Mouse (Mus musculus) embryonic facial prominence, embryonic 15.5 days (tissue): ENCODE results near the gene Megf9. TPM values are rescaled to one million over a fixed set of nuclear protein-coding genes. Genes with fewer than 3 reads are reported as not detected.

ENCODE experiments used
- ATAC-seq: fragments of 200-750 bp; cut with Nextera tagmentation; 2 replicates; pipeline ENCODE4 v1.8.0; 2017; ENCODE audit warnings: low read depth, moderate TSS enrichment; ENCODE audit not compliant: insufficient number of reproducible peaks, low FRiP score, low TSS enrichment
- H3K27ac ChIP-seq: fragments of 300-500 bp; sonication (generic); replicated peaks from 2 replicates; pipeline ENCODE4 v1.5.1; 2015; ENCODE audit warnings: mild to moderate bottlenecking, inconsistent platforms
- H3K27me3 ChIP-seq: fragments of 300-500 bp; sonication (generic); 2 replicates; pipeline ENCODE4 v1.6.1; 2015; ENCODE audit warnings: inconsistent platforms
- H3K36me3 ChIP-seq: fragments of 300-500 bp; sonication (generic); 2 replicates; pipeline ENCODE4 v1.6.1; 2015; ENCODE audit warnings: mild to moderate bottlenecking, inconsistent platforms
- H3K4me1 ChIP-seq: fragments of 300-500 bp; sonication (generic); 2 replicates; pipeline ENCODE4 v1.6.1; 2015; ENCODE audit warnings: inconsistent platforms
- H3K4me2 ChIP-seq: fragments of 300-500 bp; sonication (generic); replicated peaks from 2 replicates; pipeline ENCODE4 v1.6.1; 2015; ENCODE audit warnings: mild to moderate bottlenecking, inconsistent platforms
- H3K4me3 ChIP-seq: fragments of 300-500 bp; sonication (generic); replicated peaks from 2 replicates; pipeline ENCODE4 v1.5.1; 2015; ENCODE audit warnings: mild to moderate bottlenecking, inconsistent platforms
- H3K9ac ChIP-seq: fragments of 300-500 bp; sonication (generic); 2 replicates; pipeline ENCODE4 v1.6.1; 2015; ENCODE audit warnings: inconsistent platforms
- H3K9me3 ChIP-seq: fragments of 300-500 bp; sonication (generic); replicated peaks from 2 replicates; pipeline ENCODE4 v1.6.1; 2016; ENCODE audit warnings: inconsistent platforms
- WGBS: fragments of 180-500 bp; shearing (Covaris S2); methylation state at CpG from one replicate; pipeline ENCODE4 v1.1.7; 2015; 5-methylcytosine and 5-hydroxymethylcytosine counted together
- polyA plus RNA-seq: library from polyadenylated mRNA; unstranded; fragments of >200 nt; fragmentation: Nextera tagmentation; extraction: Ambion mirVana; gene quantifications from 2 replicates; pipeline ENCODE4 v1.2.1, GENCODE M21; 2015

Gene Megf9
- polyA plus RNA-seq, 1 experiment from 2014 or later, result 14.0 TPM

- H3K9ac ChIP-seq, result no peak overlapping the region
- no peaks in the 10 kb centered on the region; the same call in 1 of the 2 replicates for H3K4me1 ChIP-seq
- WGBS, result 29% methylated on average over 2 of the region's 2 CpGs
- no peak for ATAC-seq
- no peaks in the 10 kb centered on the region for H3K36me3 ChIP-seq
- H3K9me3 ChIP-seq, result no peaks in the 10 kb centered on the region
- H3K27ac ChIP-seq, result no peak overlapping the region
- no peak overlapping the region for H3K4me3 ChIP-seq
- H3K4me2 ChIP-seq, result no peak overlapping the region
- H3K27me3 ChIP-seq, result no peaks in the 10 kb centered on the region
These were observed 7.6 kb upstream of the Megf9 start for GRCm38 (mm10) chr4:70542387-70542786.

GRCm38 (mm10) chr4:70540743-70541142, 5.9 kb upstream of the Megf9 start:
- H3K36me3 ChIP-seq, result no peaks in the 10 kb centered on the region

GRCm38 (mm10) chr4:70536661-70537580, 2.1 kb upstream of the Megf9 start:
- no peaks in the 10 kb centered on the region for H3K9me3 ChIP-seq
- H3K36me3 ChIP-seq, result no peaks in the 10 kb centered on the region
- H3K4me2 ChIP-seq, result no peak overlapping the region
- H3K4me3 ChIP-seq, result no peak overlapping the region
- H3K27ac ChIP-seq, result peak overlapping the region; percentile 92
- H3K27me3 ChIP-seq, result no peaks in the 10 kb centered on the region
- 29% methylated on average over 2 of the region's 2 CpGs for WGBS
- H3K9ac ChIP-seq, result no peak overlapping the region
- peaks cover 28% of the 10 kb centered on the region for H3K4me1 ChIP-seq
- ATAC-seq, result no peak

More at GRCm38 (mm10) chr4:70540743-70541142, 5.9 kb upstream of the Megf9 start:
- H3K27me3 ChIP-seq, result no peaks in the 10 kb centered on the region
- WGBS, result 58% methylated on average over 6 of the region's 6 CpGs
- H3K27ac ChIP-seq, result no peak overlapping the region
- H3K4me2 ChIP-seq, result no peak overlapping the region
- H3K4me3 ChIP-seq, result no peak overlapping the region
- no peaks in the 10 kb centered on the region for H3K9me3 ChIP-seq
- ATAC-seq, result no peak
- H3K9ac ChIP-seq, result no peak overlapping the region
- H3K4me1 ChIP-seq, result peaks cover 11% of the 10 kb centered on the region

- peak overlapping the region; percentile 66 for H3K9ac ChIP-seq
- ATAC-seq, result peak; percentile 16
- peak overlapping the region; percentile 92 for H3K27ac ChIP-seq
- H3K4me3 ChIP-seq, result peak overlapping the region; percentile 95
- H3K9me3 ChIP-seq, result no peaks in the 10 kb centered on the region
- no peaks in the 10 kb centered on the region for H3K36me3 ChIP-seq
- peaks cover 30% of the 10 kb centered on the region for H3K4me1 ChIP-seq
- 8% methylated on average over 7 of the region's 7 CpGs for WGBS
- H3K27me3 ChIP-seq, result no peaks in the 10 kb centered on the region
- peak overlapping the region; percentile 91 for H3K4me2 ChIP-seq
These were observed 1.0 kb upstream of the Megf9 start for GRCm38 (mm10) chr4:70535711-70536311.

- peak overlapping the region; percentile 92 for H3K27ac ChIP-seq
- under 1% methylated on average over 18 of the region's 18 CpGs for WGBS
- H3K36me3 ChIP-seq, result no peaks in the 10 kb centered on the region
- H3K4me2 ChIP-seq, result peak overlapping the region; percentile 91
- peaks cover 30% of the 10 kb centered on the region for H3K4me1 ChIP-seq
- no peaks in the 10 kb centered on the region for H3K9me3 ChIP-seq
- peak overlapping the region; percentile 66 for H3K9ac ChIP-seq
- ATAC-seq, result peak; percentile 50
- H3K4me3 ChIP-seq, result peak overlapping the region; percentile 95
- no peaks in the 10 kb centered on the region for H3K27me3 ChIP-seq
These were observed 494 bp upstream of the Megf9 start for GRCm38 (mm10) chr4:70535289-70535688.

- WGBS, result 0% methylated on average over 60 of the region's 66 CpGs
- ATAC-seq, result peak; percentile 37
These were observed 511 bp downstream of the Megf9 start for GRCm38 (mm10) chr4:70534078-70534890.

GRCm38 (mm10) chr4:70533056-70533805, 1.6 kb downstream of the Megf9 start:
- Histone ChIP-seq H3K9me3 (no peaks in the 10 kb centered on the region), H3K27me3 (no peaks in the 10 kb centered on the region), H3K4me2 (peak overlapping the region; percentile 91), H3K4me3 (peak overlapping the region; percentile 95), H3K9ac (no peak overlapping the region), H3K36me3 (no peaks in the 10 kb centered on the region), H3K27ac (0 out of 2 replicates have a peak overlapping the region, but pooled peaks have one; percentile 66), H3K4me1 (peaks cover 30% of the 10 kb centered on the region)
- no peak for ATAC-seq
- 28% methylated on average over 3 of the region's 3 CpGs for WGBS

More at GRCm38 (mm10) chr4:70534078-70534890, 511 bp downstream of the Megf9 start:
- peak overlapping the region; percentile 66 for H3K27ac ChIP-seq
- peaks cover 30% of the 10 kb centered on the region for H3K4me1 ChIP-seq
- no peaks in the 10 kb centered on the region for H3K36me3 ChIP-seq
- peak overlapping the region; percentile 95 for H3K4me3 ChIP-seq
- peak overlapping the region; percentile 91 for H3K4me2 ChIP-seq
- H3K27me3 ChIP-seq, result no peaks in the 10 kb centered on the region
- H3K9ac ChIP-seq, result peak overlapping the region; percentile 82
- H3K9me3 ChIP-seq, result no peaks in the 10 kb centered on the region

GRCm38 (mm10) chr4:70531021-70531420, 3.8 kb downstream of the Megf9 start:
- no peak overlapping the region for H3K4me2 ChIP-seq
- no peak for ATAC-seq
- no peaks in the 10 kb centered on the region for H3K9me3 ChIP-seq
- WGBS, result 73% methylated on average over 1 of the region's 1 CpGs
- H3K4me3 ChIP-seq, result no peak overlapping the region
- peaks cover 22% of the 10 kb centered on the region for H3K4me1 ChIP-seq
- H3K36me3 ChIP-seq, result no peaks in the 10 kb centered on the region
- no peak overlapping the region for H3K9ac ChIP-seq
- no peak overlapping the region for H3K27ac ChIP-seq
- H3K27me3 ChIP-seq, result no peaks in the 10 kb centered on the region

- H3K4me2 ChIP-seq, result no peak overlapping the region
- H3K36me3 ChIP-seq, result no peaks in the 10 kb centered on the region
- H3K27me3 ChIP-seq, result no peaks in the 10 kb centered on the region
- no peak overlapping the region for H3K4me3 ChIP-seq
- peaks cover 10% of the 10 kb centered on the region for H3K4me1 ChIP-seq
- 71% methylated on average over 3 of the region's 3 CpGs for WGBS
- no peak for ATAC-seq
- H3K27ac ChIP-seq, result no peak overlapping the region
- no peaks in the 10 kb centered on the region for H3K9me3 ChIP-seq
- no peak overlapping the region for H3K9ac ChIP-seq
These were observed 6.2 kb downstream of the Megf9 start for GRCm38 (mm10) chr4:70528622-70529021.

- no peak for ATAC-seq
These were observed 11.4 kb downstream of the Megf9 start for GRCm38 (mm10) chr4:70523346-70523745.

More at GRCm38 (mm10) chr4:70523346-70523745, 11.4 kb downstream of the Megf9 start:
- no peaks in the 10 kb centered on the region for H3K36me3 ChIP-seq
- no peaks in the 10 kb centered on the region for H3K9me3 ChIP-seq
- 48% methylated on average over 2 of the region's 2 CpGs for WGBS
- H3K9ac ChIP-seq, result no peak overlapping the region
- no peak overlapping the region for H3K4me2 ChIP-seq
- no peak overlapping the region for H3K4me3 ChIP-seq
- no peaks in the 10 kb centered on the region for H3K4me1 ChIP-seq
- no peaks in the 10 kb centered on the region for H3K27me3 ChIP-seq
- no peak overlapping the region for H3K27ac ChIP-seq
